Mouse (Mus musculus) thymus, adult 2 months (tissue): ENCODE results near the gene Bmp2k. TPM values are rescaled to one million over a fixed set of nuclear protein-coding genes. Genes with fewer than 3 reads are reported as not detected.

Experiments
- DNase-seq: peaks from one replicate; pipeline ENCODE4 v3.0.0; 2021
- H3K27ac ChIP-seq: fragments of 200-500 bp; 2 replicates; pipeline ENCODE4 v1.5.1; 2012; ENCODE audit warnings: low read length, control low read depth; ENCODE audit not compliant: control insufficient read depth, insufficient read depth
- H3K27me3 ChIP-seq: fragments of 200-500 bp; 2 replicates; pipeline ENCODE4 v1.6.1; 2012; ENCODE audit warnings: mild to moderate bottlenecking, low read length, moderate library complexity, mixed read lengths; ENCODE audit not compliant: control insufficient read depth, insufficient read depth
- H3K36me3 ChIP-seq: fragments of 200-500 bp; 2 replicates; pipeline ENCODE4 v1.6.1; 2012; ENCODE audit warnings: mild to moderate bottlenecking, low read length, moderate library complexity; ENCODE audit not compliant: control insufficient read depth, insufficient read depth
- H3K4me1 ChIP-seq: fragments of 200-500 bp; replicated peaks from 2 replicates; pipeline ENCODE4 v1.6.1; 2012; ENCODE audit warnings: low read length; ENCODE audit not compliant: control insufficient read depth, insufficient read depth
- H3K4me3 ChIP-seq: fragments of 200-500 bp; 2 replicates; pipeline ENCODE4 v1.5.1; 2012; ENCODE audit warnings: mild to moderate bottlenecking, low read length, control low read depth, moderate library complexity; ENCODE audit not compliant: control insufficient read depth, insufficient read depth
- CTCF ChIP-seq: fragments of 200-500 bp; IDR thresholded peaks from 2 replicates; pipeline ENCODE4 v1.5.1; 2012; ENCODE audit warnings: mild to moderate bottlenecking, control low read depth, low read length, moderate library complexity, borderline replicate concordance; ENCODE audit not compliant: control insufficient read depth, poor library complexity, insufficient read depth; ENCODE audit errors: extremely low read depth
- POLR2A ChIP-seq: fragments of 200-500 bp; IDR thresholded peaks from 2 replicates; pipeline ENCODE4 v1.6.1; 2012; ENCODE audit warnings: mild to moderate bottlenecking, low read length, control low read depth, moderate library complexity; ENCODE audit not compliant: control insufficient read depth, poor library complexity, insufficient read depth; ENCODE audit errors: extremely low read depth
- WGBS: fragments of 180-500 bp; shearing (Covaris S2); methylation state at CpG from one replicate; pipeline ENCODE4 v1.1.7; 2018; 5-methylcytosine and 5-hydroxymethylcytosine counted together
- polyA plus RNA-seq: library from polyadenylated mRNA; depleted of rRNA; stranded (reverse); fragments of >200 nt; gene quantifications from 2 replicates; pipeline ENCODE4 v1.2.3, GENCODE M21; 2012

Gene Bmp2k
- polyA plus RNA-seq, 1 experiment = 21.7 TPM

DNA sequence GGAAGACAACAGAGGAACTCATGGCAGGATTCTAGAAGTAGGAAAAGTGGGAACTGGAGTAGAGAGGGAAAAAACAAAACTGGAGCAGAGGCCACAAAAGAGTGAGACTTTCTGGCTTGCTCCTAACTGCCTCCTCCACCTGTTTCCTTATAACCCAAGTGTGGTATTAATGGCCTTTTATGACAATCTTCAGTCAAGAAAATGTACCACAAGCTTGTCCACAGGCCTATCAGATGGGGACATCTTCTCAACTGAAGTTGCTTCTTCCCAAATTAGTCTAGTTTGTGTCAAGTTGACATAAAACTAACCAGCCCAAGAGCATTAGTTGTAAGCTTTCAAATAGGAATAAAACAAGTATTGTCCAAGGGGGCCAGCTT, 27.0 kb upstream of the Bmp2k start:
- Histone ChIP-seq H3K4me3 (no peak overlapping the region), H3K36me3 (no peaks in the 10 kb centered on the region), H3K4me1 (no peaks in the 10 kb centered on the region), H3K27ac (no peak overlapping the region), H3K27me3 (no peaks in the 10 kb centered on the region)
- TF ChIP-seq CTCF = no peak
- TF ChIP-seq POLR2A = no peak
- no peak for DNase-seq

DNA sequence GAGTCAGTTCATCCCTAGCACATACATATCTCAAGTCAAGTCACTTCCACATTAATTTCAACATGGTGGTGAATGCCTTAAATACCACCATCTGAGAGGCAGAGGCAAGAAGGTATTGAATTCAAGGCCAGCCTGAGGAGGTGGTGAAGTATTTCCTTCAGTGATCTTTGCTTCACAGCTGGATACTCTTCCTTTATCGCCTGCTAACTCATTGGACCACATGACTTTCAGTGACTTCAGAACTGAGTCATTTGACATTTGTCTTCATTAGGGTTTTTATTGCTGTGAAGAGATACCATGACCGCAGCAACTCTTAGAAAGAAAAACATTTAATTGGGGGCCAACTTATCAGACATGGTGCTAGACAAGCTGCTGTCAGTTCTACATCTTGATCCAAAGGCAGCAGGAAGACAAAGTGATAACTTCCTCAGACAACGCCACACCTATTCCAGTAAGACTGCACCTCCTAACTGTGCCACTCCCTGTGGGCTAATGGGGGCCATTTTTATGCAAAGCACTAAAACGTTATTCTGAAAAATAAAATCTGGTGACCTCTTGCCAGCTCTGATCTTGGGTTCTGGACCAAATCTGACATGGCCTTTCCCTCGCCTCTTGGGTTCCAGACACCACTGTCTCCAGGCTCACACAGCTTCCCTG, 24.9 kb upstream of the Bmp2k start:
- Histone ChIP-seq H3K4me1 (no peaks in the 10 kb centered on the region), H3K36me3 (no peaks in the 10 kb centered on the region), H3K27ac (no peak overlapping the region), H3K4me3 (no peak overlapping the region), H3K27me3 (no peaks in the 10 kb centered on the region)
- WGBS = 97% methylated on average over 5 of the region's 5 CpGs
- TF ChIP-seq POLR2A = no peak
- TF ChIP-seq CTCF = no peak
- no peak for DNase-seq

DNA sequence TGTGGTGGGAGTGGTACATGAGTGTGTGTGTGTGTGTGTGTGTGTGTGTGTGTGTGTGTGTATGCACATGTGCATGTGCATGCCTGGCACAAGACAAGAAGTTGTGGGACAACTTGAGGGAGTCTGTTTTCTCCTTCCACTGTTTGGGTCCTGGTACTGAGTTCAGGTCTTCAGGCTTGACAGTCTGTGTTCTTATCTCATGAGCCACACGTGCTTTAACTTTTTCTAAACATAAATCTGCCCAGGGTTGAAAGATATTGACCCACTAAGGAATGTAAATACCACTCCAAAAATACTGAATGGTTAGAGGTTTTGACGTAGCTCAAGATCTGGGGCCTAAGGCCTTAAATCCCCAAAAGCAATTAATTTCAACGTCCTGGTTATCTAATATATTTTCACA, 23.8 kb upstream of the Bmp2k start:
- H3K4me3 ChIP-seq = no peak overlapping the region
- no peak overlapping the region for H3K27ac ChIP-seq
- H3K27me3 ChIP-seq = no peaks in the 10 kb centered on the region
- no peaks in the 10 kb centered on the region for H3K36me3 ChIP-seq
- TF ChIP-seq POLR2A (no peak), CTCF (no peak)
- no peaks in the 10 kb centered on the region for H3K4me1 ChIP-seq
- 88% methylated on average over 3 of the region's 3 CpGs for WGBS
- no peak for DNase-seq

DNA sequence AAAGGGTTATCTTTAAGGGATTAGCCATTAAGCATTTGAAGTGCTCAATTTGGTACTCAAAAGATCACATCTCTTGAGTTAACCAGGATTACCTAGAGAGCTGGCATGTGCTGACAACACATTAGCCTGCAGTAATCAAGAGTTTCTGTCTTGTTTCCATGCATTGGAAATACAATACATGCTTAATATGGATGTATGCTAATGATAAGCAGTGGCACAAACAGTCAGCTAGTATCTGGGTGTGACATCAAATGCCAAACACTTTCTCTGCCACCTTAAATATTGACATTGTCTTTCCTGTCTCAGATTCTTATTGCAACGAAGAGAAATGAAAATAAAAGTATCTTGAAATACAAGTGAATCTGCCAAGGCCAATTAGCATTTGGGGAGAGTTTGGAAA, 22.8 kb upstream of the Bmp2k start:
- H3K27ac ChIP-seq = no peak overlapping the region
- no peak for TF ChIP-seq POLR2A
- no peak for TF ChIP-seq CTCF
- DNase-seq = no peak
- H3K4me1 ChIP-seq = no peaks in the 10 kb centered on the region
- no peaks in the 10 kb centered on the region for H3K27me3 ChIP-seq
- no peaks in the 10 kb centered on the region for H3K36me3 ChIP-seq
- WGBS = 69% methylated on average over 1 of the region's 1 CpGs
- no peak overlapping the region for H3K4me3 ChIP-seq

DNA sequence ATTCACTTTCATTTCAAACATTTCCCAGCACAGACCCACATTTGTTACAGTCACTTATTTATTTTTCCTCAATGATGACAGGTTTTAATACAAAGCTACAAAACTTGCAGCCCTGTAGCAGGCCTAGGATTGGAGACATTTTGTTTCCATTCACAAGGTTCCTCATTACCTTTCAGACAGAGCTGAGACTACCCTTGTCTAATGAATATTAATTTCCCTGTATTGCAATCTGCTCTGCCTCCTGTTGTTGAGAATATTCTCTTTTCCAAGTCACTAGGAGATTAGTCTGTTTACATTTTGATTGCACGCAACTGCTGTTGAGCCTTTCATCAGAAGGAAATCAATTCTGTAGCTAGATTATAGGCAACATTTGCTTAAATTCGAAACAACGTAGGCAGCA, 22.4 kb upstream of the Bmp2k start:
- 98% methylated on average over 3 of the region's 3 CpGs for WGBS
- Histone ChIP-seq H3K36me3 (no peaks in the 10 kb centered on the region), H3K4me3 (no peak overlapping the region), H3K4me1 (no peaks in the 10 kb centered on the region), H3K27ac (no peak overlapping the region), H3K27me3 (no peaks in the 10 kb centered on the region)
- no peak for TF ChIP-seq POLR2A
- no peak for TF ChIP-seq CTCF
- DNase-seq = no peak

DNA sequence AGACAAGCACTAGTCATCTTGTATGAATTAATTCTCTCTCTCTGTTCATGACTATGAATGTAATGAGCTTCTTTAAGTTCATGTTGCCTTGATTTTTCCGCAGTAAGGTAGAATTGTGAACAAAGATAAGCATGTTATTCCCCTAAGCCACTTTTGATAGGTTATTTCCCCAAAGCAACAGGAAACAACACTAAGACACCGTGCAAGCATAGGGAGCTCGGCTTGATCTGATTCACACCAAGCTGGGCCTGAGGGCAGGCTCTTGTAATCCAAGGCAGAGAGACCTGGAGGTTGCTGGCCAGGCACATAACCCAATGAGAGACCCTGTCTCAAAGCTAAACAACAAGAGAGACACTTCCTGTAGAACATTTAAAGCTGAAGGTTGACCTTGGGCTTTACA, 21.3 kb upstream of the Bmp2k start:
- no peak overlapping the region for H3K4me3 ChIP-seq
- no peaks in the 10 kb centered on the region for H3K36me3 ChIP-seq
- TF ChIP-seq POLR2A = no peak
- TF ChIP-seq CTCF = no peak
- H3K27me3 ChIP-seq = no peaks in the 10 kb centered on the region
- H3K27ac ChIP-seq = no peak overlapping the region
- DNase-seq = no peak
- 80% methylated on average over 3 of the region's 3 CpGs for WGBS
- H3K4me1 ChIP-seq = no peaks in the 10 kb centered on the region
